Mouse (Mus musculus) MEL (cell line): ENCODE results near the gene Gtpbp1. TPM values are rescaled to one million over a fixed set of nuclear protein-coding genes. Genes with fewer than 3 reads are reported as not detected.

ENCODE experiments used
- DNase-seq: peaks from one replicate; pipeline ENCODE4 v3.0.0; 2011; ENCODE audit warnings: low read depth, low spot score
- H3K27ac ChIP-seq: 2 replicates; pipeline ENCODE4 v1.5.1; 2012; ENCODE audit warnings: low read depth, mild to moderate bottlenecking, control low read depth, low read length, moderate library complexity; ENCODE audit not compliant: control insufficient read depth
- H3K27me3 ChIP-seq, 2 experiments: fragments of 150-350 bp in 1 of 2; sonication (generic) in 1 of 2; 2 replicates each; pipeline ENCODE4 v1.6.1; 2012; ENCODE audit warnings: low read length in 2 of 2, mild to moderate bottlenecking in 2 of 2, improper control_type of control experiment in 1 of 2, moderate library complexity in 1 of 2; ENCODE audit not compliant: insufficient read depth in 2 of 2, control insufficient read depth in 1 of 2
- H3K36me3 ChIP-seq, 2 experiments: 2 replicates each; pipeline ENCODE4 v1.6.1; 2012 to 2014; ENCODE audit warnings: low read length in 2 of 2, improper control_type of control experiment in 1 of 2, inconsistent platforms in 1 of 2, mild to moderate bottlenecking in 1 of 2; ENCODE audit not compliant: insufficient read depth in 2 of 2, control insufficient read depth in 1 of 2
- H3K4me1 ChIP-seq, 2 experiments: fragments of 150-350 bp in 1 of 2; sonication (generic) in 1 of 2; 2 replicates each; pipeline ENCODE4 v1.6.1; 2012; ENCODE audit warnings: low read length in 2 of 2, improper control_type of control experiment in 1 of 2, mild to moderate bottlenecking in 1 of 2; ENCODE audit not compliant: insufficient read depth in 2 of 2, control insufficient read depth in 1 of 2
- H3K4me3 ChIP-seq, 2 experiments: fragments of 150-350 bp in 1 of 2; sonication (generic) in 1 of 2; 2 replicates each; pipeline ENCODE4 v1.5.1; 2012; ENCODE audit warnings: low read depth in 2 of 2, low read length in 2 of 2, mild to moderate bottlenecking in 2 of 2, moderate library complexity in 2 of 2, control low read depth in 1 of 2, improper control_type of control experiment in 1 of 2; ENCODE audit not compliant: control insufficient read depth in 1 of 2, insufficient read depth in 1 of 2
- H3K79me2 ChIP-seq: 2 replicates; pipeline ENCODE4 v1.6.1; 2012; ENCODE audit warnings: mild to moderate bottlenecking, low read length, moderate library complexity; ENCODE audit not compliant: control insufficient read depth, poor library complexity, insufficient read depth
- H3K9ac ChIP-seq: 2 replicates; pipeline ENCODE4 v1.6.1; 2012; ENCODE audit warnings: low read depth, mild to moderate bottlenecking, control low read depth, low read length, moderate library complexity; ENCODE audit not compliant: control insufficient read depth, poor library complexity, severe bottlenecking
- H3K9me3 ChIP-seq: fragments of 150-350 bp; sonication (generic); replicated peaks from 2 replicates; pipeline ENCODE4 v1.6.1; 2012; ENCODE audit warnings: mild to moderate bottlenecking, low read length, improper control_type of control experiment, moderate library complexity; ENCODE audit not compliant: insufficient read depth
- BHLHE40 ChIP-seq: IDR thresholded peaks from 2 replicates; pipeline ENCODE4 v1.6.1; 2012; ENCODE audit warnings: low read depth, mild to moderate bottlenecking, inconsistent platforms, low read length, improper control_type of control experiment, borderline replicate concordance
- CHD2 ChIP-seq: IDR thresholded peaks from 2 replicates; pipeline ENCODE4 v1.6.1; 2011; ENCODE audit warnings: low read length, improper control_type of control experiment
- CTCF ChIP-seq, 3 experiments: IDR thresholded peaks in 2 of 3; conservative IDR thresholded peaks in 1 of 3; 2 replicates each; pipeline ENCODE4 v1.5.1; 2011 to 2012; ENCODE audit warnings: low read length in 3 of 3, low read depth in 2 of 3, mild to moderate bottlenecking in 2 of 3, improper control_type of control experiment in 1 of 3, inconsistent platforms in 1 of 3, mixed read lengths in 1 of 3, moderate library complexity in 1 of 3; ENCODE audit not compliant: control insufficient read depth in 1 of 3, insufficient read depth in 1 of 3, poor library complexity in 1 of 3, severe bottlenecking in 1 of 3
- E2F4 ChIP-seq: IDR thresholded peaks from 2 replicates; pipeline ENCODE4 v1.6.1; 2011; ENCODE audit warnings: low read depth, low read length, improper control_type of control experiment, borderline replicate concordance
- EP300 ChIP-seq, 2 experiments: IDR thresholded peaks; 2 replicates each; pipeline ENCODE4 v1.6.1; 2011; ENCODE audit warnings: improper control_type of control experiment in 2 of 2, low read length in 2 of 2, low read depth in 1 of 2, mild to moderate bottlenecking in 1 of 2
- ETS1 ChIP-seq: IDR thresholded peaks from 2 replicates; pipeline ENCODE4 v1.6.1; 2012; ENCODE audit warnings: low read depth, mild to moderate bottlenecking, inconsistent platforms, low read length, improper control_type of control experiment, moderate library complexity
- GATA1 ChIP-seq: IDR thresholded peaks from 2 replicates; pipeline ENCODE4 v1.6.1; 2011; ENCODE audit warnings: low read depth, low read length, improper control_type of control experiment
- HCFC1 ChIP-seq: IDR thresholded peaks from 2 replicates; pipeline ENCODE4 v1.6.1; 2012; ENCODE audit warnings: low read depth, mild to moderate bottlenecking, inconsistent platforms, low read length, improper control_type of control experiment, moderate library complexity
- JUND ChIP-seq: IDR thresholded peaks from 2 replicates; pipeline ENCODE4 v1.6.1; 2011; ENCODE audit warnings: low read depth, mild to moderate bottlenecking, improper control_type of control experiment, low read length
- MAFK ChIP-seq: IDR thresholded peaks from 2 replicates; pipeline ENCODE4 v1.6.1; 2011; ENCODE audit warnings: low read depth, mild to moderate bottlenecking, low read length, improper control_type of control experiment, borderline replicate concordance
- MAX ChIP-seq: IDR thresholded peaks from 2 replicates; pipeline ENCODE4 v1.6.1; 2011; ENCODE audit warnings: low read length, improper control_type of control experiment
- MEF2A ChIP-seq: IDR thresholded peaks from 2 replicates; pipeline ENCODE4 v1.6.1; 2014; ENCODE audit warnings: low read depth, mild to moderate bottlenecking, inconsistent platforms, low read length, improper control_type of control experiment; ENCODE audit not compliant: poor library complexity, insufficient replicate concordance, severe bottlenecking; ENCODE audit errors: extremely low read depth
- MXI1 ChIP-seq: IDR thresholded peaks from 2 replicates; pipeline ENCODE4 v1.6.1; 2011; ENCODE audit warnings: mild to moderate bottlenecking, low read depth, low read length, improper control_type of control experiment
- MYB ChIP-seq: IDR thresholded peaks from 2 replicates; pipeline ENCODE4 v1.6.1; 2011; ENCODE audit warnings: mild to moderate bottlenecking, low read depth, low read length, improper control_type of control experiment
- MYC ChIP-seq: IDR thresholded peaks from 2 replicates; pipeline ENCODE4 v1.6.1; 2011; ENCODE audit warnings: low read depth, mild to moderate bottlenecking, low read length, improper control_type of control experiment, moderate library complexity
- NELFE ChIP-seq: IDR thresholded peaks from 2 replicates; pipeline ENCODE4 v1.6.1; 2011; ENCODE audit warnings: low read depth, low read length, improper control_type of control experiment
- NRF1 ChIP-seq: IDR thresholded peaks from 2 replicates; pipeline ENCODE4 v1.6.1; 2014; ENCODE audit warnings: low read depth, mild to moderate bottlenecking, inconsistent platforms, low read length, improper control_type of control experiment, moderate library complexity; ENCODE audit not compliant: poor library complexity, insufficient read depth, severe bottlenecking
- POLR2AphosphoS2 ChIP-seq: IDR thresholded peaks from 2 replicates; pipeline ENCODE4 v1.6.1; 2011; ENCODE audit warnings: low read length, improper control_type of control experiment
- RCOR1 ChIP-seq: IDR thresholded peaks from 2 replicates; pipeline ENCODE4 v1.6.1; 2012; ENCODE audit warnings: low read depth, mild to moderate bottlenecking, inconsistent platforms, low read length, improper control_type of control experiment
- SIN3A ChIP-seq: IDR thresholded peaks from 2 replicates; pipeline ENCODE4 v1.6.1; 2012; ENCODE audit warnings: low read length, improper control_type of control experiment, inconsistent platforms
- TAL1 ChIP-seq: IDR thresholded peaks from 2 replicates; pipeline ENCODE4 v1.6.1; 2012; ENCODE audit warnings: mild to moderate bottlenecking, inconsistent platforms, low read length, moderate library complexity, mixed read lengths
- TCF12 ChIP-seq: IDR thresholded peaks from 2 replicates; pipeline ENCODE4 v1.6.1; 2014; ENCODE audit warnings: low read depth, mild to moderate bottlenecking, inconsistent platforms, low read length, improper control_type of control experiment, moderate library complexity
- UBTF ChIP-seq: IDR thresholded peaks from 2 replicates; pipeline ENCODE4 v1.6.1; 2012; ENCODE audit warnings: low read depth, mild to moderate bottlenecking, inconsistent platforms, low read length, improper control_type of control experiment, moderate library complexity, borderline replicate concordance; ENCODE audit not compliant: insufficient read depth
- USF1 ChIP-seq: IDR thresholded peaks from 2 replicates; pipeline ENCODE4 v1.6.1; 2014; ENCODE audit warnings: low read depth, mild to moderate bottlenecking, inconsistent platforms, low read length, improper control_type of control experiment, moderate library complexity
- ZC3H11A ChIP-seq: IDR thresholded peaks from 2 replicates; pipeline ENCODE4 v1.6.1; 2012; ENCODE audit warnings: low read depth, mild to moderate bottlenecking, inconsistent platforms, low read length, improper control_type of control experiment
- ZMIZ1 ChIP-seq: IDR thresholded peaks from 2 replicates; pipeline ENCODE4 v1.6.1; 2012; ENCODE audit warnings: low read depth, mild to moderate bottlenecking, inconsistent platforms, low read length, improper control_type of control experiment, moderate library complexity
- ZNF384 ChIP-seq: IDR thresholded peaks from 2 replicates; pipeline ENCODE4 v1.6.1; 2012; ENCODE audit warnings: low read depth, mild to moderate bottlenecking, inconsistent platforms, low read length, improper control_type of control experiment
- polyA plus RNA-seq, 2 experiments: library from polyadenylated mRNA; stranded (reverse) in 1 of 2; unstranded in 1 of 2; fragments of >175 nt in 1 of 2; fragments of >200 nt in 1 of 2; gene quantifications; 2 replicates each; pipeline versions ENCODE4 v1.2.1 to v1.2.4; 2012; ENCODE audit warnings: low replicate concordance in 2 of 2, low read depth in 1 of 2; ENCODE audit not compliant: insufficient read length in 2 of 2, insufficient read depth in 1 of 2, missing spikeins in 1 of 2
- total RNA-seq: library from RNA; depleted of rRNA; stranded (reverse); fragments of 300-350 nt; gene quantifications from 2 replicates; pipeline ENCODE4 v1.2.3, GENCODE M21; 2012

The Gtpbp1 gene
- total and polyA plus RNA-seq, 3 experiments = 50.3 to 92.2 TPM; not detected in 1

GRCm38 (mm10) chr15:79695516-79695915 lies 4.9 kb downstream of the Gtpbp1 start:
- Histone ChIP-seq H3K36me3 (peaks cover 0 to 37% of the 10 kb centered on the region in 2 experiments; a peak in 3 of 4 replicates), H3K4me1 (peaks cover 7 to 31% of the 10 kb centered on the region in 2 experiments), H3K27ac (no peak overlapping the region), H3K79me2 (peaks cover 53% of the 10 kb centered on the region), H3K4me3 (no peak overlapping the region), H3K9ac (no peak overlapping the region)
- DNase-seq = peak; percentile 62
- TF ChIP-seq TCF12 = peak; percentile 60
- no peak for TF ChIP-seq NRF1
- TF ChIP-seq RCOR1 = peak; percentile 28; the same call in 1 of the 2 replicates
- TF ChIP-seq TAL1 = peak; percentile 76
- peak; percentile 31 to 68; a peak in 2 of 4 replicates for TF ChIP-seq EP300 (IDR thresholded peaks at IDR 0.05; ENCODE audit: low read depth in 1 of 2, low read length in 2 of 2)
- TF ChIP-seq ETS1 = 0 out of 2 replicates have a peak, but pooled peaks have one; percentile 28
- no peak for TF ChIP-seq USF1
- no peak for TF ChIP-seq SIN3A
- TF ChIP-seq CTCF (IDR thresholded peaks at IDR 0.05 in 2 of 3, conservative IDR thresholded peaks at IDR 0.05 in 1 of 3; ENCODE audit: control insufficient read depth in 1 of 3, insufficient read depth in 1 of 3, low read depth in 2 of 3, low read length in 3 of 3, poor library complexity in 1 of 3, severe bottlenecking in 1 of 3) = no peak
- 0 out of 2 replicates have a peak, but pooled peaks have one; percentile 48 for TF ChIP-seq MAX
- peak; percentile 64 for TF ChIP-seq GATA1
- TF ChIP-seq UBTF = no peak
- no peak for TF ChIP-seq POLR2AphosphoS2
- no peak for TF ChIP-seq NELFE
- TF ChIP-seq, all 39 proteins: peak for 7
- no peaks in the 10 kb centered on the region for H3K27me3 ChIP-seq
- no peaks in the 10 kb centered on the region for H3K9me3 ChIP-seq

GRCm38 (mm10) chr15:79696508-79696907 lies 5.9 kb downstream of the Gtpbp1 start:
- Histone ChIP-seq H3K79me2 (peaks cover 46% of the 10 kb centered on the region), H3K4me3 (no peak overlapping the region), H3K27me3 (no peaks in the 10 kb centered on the region), H3K36me3 (peaks cover 0 to 37% of the 10 kb centered on the region in 2 experiments; a peak in 3 of 4 replicates), H3K27ac (no peak overlapping the region), H3K9ac (no peak overlapping the region), H3K9me3 (no peaks in the 10 kb centered on the region), H3K4me1 (peaks cover 7 to 31% of the 10 kb centered on the region in 2 experiments)
- DNase-seq = no peak
- TF ChIP-seq ETS1 (no peak), GATA1 (no peak), POLR2AphosphoS2 (no peak), JUND (no peak), MYC (no peak), BHLHE40 (no peak), MYB (no peak), USF1 (no peak), ZC3H11A (no peak), MAFK (no peak), HCFC1 (no peak), CHD2 (no peak), E2F4 (no peak), EP300 (IDR thresholded peaks at IDR 0.05; ENCODE audit: low read depth in 1 of 2, low read length in 2 of 2) (no peak), ZNF384 (no peak), MXI1 (no peak), ZMIZ1 (no peak), MEF2A (no peak), TCF12 (no peak)
- TF ChIP-seq, all 39 proteins: peak for 0
